Mouse (Mus musculus) spleen, postnatal 10 days (tissue): ENCODE data around the gene Ric1.
"Not testable (repeated sequence)": the region's sequence is repeated elsewhere in the genome, so short reads cannot be mapped to it uniquely, and the experiment has no call there.

Experiments
- DNase-seq, 2 experiments: peaks; one replicate each; pipeline ENCODE4 v3.0.0; 2021 to 2022; ENCODE audit warnings: low spot score in 2 of 2

Gene Ric1

DNA sequence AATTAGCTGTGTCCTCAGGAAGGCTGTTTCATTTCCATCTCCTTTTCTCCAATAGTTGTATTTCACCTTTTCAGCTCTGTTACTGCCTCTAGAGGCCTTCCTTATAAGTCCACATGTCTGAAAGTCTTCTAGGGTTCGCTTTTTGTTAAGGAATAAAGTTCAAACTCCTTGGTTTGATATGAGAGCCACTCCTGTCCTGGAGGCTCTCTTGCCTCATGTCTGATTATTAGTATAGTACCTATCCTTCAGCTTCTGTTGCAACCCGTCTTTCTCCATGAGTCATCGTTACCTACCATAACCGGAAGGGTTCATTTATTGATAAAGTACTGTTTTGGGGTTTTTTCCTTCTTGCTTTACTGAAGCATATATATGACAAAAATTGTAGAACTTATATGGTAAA lies 5.2 kb downstream of the Ric1 start:
- DNase-seq = no peak

DNA sequence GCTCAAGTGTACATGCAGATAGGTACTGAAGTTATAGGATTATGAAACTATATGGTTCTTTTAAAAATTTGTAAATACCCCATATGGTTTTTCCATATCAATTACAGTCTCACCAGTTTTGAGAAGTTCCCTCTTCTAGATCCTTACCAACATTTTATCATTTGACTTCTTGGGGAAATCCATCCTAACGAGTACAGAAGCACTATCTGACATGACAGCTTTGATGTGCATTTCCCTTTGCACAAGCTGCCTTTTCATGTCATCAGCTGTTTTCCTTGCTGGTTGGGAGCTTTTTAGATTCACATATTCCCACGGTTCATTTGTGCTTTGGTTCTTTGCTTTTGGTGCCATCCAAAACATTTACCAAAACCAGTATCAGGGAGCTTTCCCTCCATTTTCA lies 6.5 kb downstream of the Ric1 start:
- DNase-seq = no peak

DNA sequence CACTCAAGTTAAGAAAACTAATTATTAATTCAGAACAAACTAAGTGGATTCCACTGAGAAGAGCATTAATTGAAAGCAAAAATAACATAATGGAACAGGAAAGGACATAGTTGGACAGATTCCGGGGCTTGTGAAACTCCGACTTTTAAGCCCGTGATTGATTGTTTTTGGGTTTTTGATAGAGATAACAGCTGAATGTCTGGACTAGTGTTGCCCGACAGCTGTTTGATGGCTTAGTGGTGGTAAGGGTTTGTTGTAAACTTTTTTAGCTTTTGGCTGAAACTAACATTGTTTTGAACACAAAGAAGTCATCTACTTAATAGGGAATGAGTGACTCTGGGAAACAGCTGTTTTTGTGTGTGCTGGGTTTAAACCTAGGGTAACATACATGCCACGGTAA lies 11.9 kb downstream of the Ric1 start:
- DNase-seq = no peak

DNA sequence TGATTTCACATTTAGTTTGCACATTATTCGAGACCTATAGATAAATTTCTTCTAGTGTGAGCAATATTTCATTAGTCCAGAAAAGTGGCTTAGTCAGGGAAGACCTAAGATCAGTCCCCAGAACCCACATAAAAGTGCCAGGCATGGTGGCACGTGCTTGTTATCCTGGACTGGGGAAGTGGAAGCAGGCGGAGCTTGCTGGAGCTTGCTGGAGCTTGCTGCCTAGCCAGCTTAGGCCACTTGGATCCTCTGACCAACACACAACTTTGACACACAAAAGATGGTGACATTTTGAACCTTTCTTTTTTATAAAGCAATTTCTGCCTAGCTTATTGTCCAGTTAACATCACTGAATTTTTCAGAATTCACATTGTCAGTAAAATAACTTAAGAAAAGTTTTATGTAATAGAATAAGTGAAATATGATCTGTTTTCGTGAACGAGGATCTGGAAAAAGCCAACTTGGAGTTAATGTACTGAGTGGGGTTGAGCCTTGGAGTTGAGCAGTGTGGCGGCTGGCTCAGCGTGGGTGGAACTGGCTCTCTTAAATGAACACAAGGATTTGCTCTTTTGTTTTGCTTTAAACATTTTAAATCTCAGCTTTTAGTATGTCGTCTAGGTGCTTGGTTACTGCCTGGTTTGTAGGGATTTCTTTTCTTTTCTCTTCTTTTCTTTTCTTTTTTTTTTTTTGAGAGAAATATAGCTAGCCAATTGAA lies 20.3 kb downstream of the Ric1 start:
- no peak for DNase-seq

DNA sequence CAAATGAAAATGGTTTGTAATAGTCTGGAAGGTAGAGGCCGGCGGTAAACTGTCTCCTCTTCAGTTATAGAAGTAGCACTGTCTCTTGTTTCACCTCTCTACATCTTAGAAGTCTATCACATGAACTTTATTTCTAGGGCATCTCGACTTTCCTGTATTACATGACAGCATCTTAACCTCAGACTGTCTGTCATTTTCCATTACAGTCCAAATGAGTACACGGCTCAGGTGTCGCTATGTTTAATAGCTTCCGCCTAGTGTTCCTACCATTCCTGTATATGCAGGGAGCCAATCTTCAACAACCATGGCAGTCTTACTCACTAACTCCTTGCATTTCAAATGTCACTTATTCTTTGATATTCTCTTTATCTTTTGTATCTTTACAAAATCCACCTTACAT lies 21.9 kb downstream of the Ric1 start:
- DNase-seq = no peak

DNA sequence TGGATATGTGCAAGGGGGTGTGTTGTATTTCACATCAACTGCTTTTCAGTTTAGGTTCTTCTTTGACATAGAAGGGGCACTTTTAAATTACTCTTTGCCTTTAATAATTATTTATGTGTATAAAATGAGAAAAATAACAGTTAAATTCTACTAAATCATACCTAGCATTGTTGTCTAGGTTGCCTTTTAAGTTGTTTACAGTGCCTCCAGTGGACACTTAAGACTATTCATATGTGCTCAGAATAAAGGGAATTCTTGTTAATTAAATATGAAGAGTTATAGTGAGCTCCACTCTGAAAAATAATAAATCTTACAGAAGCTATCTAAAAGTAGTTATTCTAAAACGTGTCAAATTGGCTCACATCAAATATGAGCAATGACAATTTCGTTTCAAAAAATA lies 28.5 kb downstream of the Ric1 start:
- DNase-seq = no peak

DNA sequence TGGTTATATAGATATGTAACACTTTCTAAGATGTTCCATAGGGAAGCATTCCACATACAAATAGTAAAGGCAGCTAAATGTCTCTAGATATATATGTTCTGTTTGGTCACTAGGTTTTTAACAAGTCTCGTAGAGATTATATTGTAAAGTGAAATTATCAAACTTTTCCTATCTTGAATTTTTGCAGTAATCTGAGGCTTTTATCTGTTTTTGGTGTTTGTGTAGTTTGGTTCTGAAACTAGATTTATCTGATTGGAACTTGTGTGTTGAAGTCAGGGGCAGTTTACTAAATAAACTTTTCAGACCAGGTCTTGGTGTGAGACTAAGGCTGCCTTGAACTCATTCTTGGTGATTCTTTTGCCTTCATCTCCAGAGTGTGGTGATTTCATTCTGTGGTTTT lies 29.0 kb downstream of the Ric1 start:
- no peak for DNase-seq

DNA sequence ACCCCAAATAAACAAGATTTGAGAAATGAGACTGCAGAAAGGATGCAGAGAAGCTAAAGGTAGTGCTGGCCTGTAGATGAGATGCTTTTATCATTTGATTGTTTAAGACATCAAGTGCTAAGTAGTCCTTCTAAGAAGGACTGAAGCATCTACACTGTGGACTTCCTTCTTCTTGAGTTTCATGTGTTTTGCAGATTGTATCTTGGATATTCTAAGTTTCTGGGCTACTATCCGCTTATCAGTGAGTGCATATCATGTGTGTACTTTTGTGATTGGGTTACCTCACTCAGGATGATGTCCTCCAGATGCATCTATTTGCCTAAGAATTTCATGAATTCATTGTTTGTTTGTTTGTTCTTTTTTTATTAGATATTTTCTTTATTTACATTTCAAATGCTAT lies 29.9 kb downstream of the Ric1 start:
- DNase-seq = not testable (repeated sequence)

DNA sequence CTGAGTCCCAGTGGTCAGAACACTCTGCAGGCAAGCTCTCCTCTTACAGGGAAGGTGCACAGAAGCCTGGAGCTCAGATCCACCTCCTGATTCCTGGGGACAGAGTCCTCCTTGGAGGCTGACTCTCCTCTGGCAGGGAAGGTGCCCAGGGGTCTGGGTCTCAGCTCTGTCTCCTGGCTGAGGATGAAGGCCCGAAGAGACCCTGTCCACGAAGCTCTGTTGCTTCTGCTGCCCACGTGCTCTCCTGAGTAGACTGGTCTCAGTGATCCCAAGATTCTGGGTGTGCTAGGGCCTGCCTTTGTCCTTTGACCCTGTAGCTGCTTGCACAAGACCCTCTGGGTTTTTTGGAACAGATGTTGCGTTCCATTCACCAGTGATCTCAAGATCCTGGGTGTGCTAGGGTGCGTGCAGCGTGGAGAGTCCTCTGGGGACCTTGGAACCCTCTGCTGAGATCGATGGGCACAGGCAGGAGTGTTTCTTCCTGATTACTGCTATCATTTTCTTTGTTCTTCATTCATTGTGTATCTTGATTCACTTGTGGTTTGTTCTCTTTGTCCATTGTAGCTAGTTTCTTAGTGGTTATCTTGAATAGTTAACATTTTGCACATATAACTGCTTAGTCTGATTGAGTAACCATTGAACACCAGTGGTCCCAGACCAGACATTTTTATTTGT lies 35.2 kb downstream of the Ric1 start:
- not testable (repeated sequence) for DNase-seq

DNA sequence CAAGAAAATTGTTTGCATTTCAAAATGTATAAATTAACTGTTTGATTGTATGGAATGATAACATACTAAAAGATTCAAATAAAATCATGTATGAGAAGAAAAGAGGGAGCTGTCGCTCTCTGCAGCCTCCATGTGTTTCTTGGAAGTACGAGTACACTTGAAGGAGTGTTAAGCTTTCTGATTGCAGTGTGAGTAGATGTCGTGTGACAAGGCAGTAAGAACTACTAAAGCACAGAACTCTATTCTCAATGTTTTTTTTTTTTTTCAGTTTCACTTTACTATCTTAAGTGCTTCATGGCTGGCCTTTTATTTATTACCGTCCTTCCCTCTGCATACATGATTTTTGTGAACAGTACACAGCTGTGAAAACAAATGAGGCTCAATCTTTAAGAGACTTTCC lies 40.1 kb downstream of the Ric1 start:
- DNase-seq = no peak

DNA sequence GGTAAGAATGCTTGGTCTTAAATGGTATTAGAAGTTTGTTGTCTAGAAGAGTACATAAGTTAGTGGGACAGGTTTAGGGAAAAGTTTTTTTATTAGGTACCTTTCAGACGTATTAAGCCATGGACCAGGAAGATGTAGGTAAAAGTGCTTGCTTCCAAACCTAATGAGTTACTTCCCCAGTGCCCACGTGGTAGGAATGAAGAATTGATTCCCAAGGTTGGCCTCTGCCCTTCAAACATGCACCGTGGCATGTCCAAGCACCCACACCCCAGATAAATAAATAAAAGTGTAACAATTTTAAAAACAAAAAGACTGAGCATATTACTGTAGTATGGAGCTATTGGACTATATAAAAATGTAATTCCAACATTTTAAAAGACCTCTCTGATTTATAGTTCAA lies 40.5 kb downstream of the Ric1 start:
- no peak for DNase-seq

DNA sequence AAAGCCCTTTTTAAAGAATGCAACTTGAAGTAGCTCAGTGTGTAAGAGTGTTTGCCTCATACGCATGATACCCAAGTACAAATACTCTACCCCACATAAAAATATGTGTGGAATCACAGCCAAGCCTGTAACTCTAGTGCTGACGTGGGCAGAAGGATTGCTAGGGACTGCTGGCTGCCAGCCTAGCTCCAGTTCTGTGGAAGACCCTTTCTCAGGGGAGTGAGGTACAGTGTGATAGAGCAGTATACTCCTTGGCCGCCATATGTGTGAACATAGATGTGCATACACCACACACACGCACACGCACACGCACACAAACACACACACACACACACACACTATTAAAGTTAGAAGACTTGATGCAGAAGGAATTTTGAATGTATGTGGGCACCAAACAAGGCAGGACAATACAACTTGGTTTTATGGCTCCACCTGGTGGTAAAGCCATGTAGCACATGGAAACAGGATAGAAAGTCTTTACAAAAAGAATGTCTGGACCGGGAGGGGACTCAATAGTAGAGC lies 41.2 kb downstream of the Ric1 start:
- DNase-seq = peak; percentile 26 to 64

DNA sequence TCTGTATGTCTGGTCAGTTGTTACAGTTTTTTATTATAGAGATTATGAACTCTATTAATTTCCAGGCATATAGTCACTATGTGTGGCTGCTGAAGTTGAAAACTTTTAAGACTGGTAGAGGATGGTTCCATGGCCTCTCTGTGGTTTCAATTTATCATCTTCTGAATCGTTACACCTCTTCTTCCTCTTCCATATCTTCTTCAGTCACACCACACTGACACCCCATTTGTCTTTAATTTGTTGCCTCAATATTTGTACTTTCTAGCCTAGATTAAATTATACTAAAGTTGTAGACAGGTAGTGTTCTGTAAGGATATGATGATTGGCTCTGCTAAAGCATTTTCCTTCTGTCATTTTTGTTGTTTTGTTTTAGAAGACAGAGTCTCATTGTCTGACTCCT lies 44.4 kb downstream of the Ric1 start:
- no peak for DNase-seq

DNA sequence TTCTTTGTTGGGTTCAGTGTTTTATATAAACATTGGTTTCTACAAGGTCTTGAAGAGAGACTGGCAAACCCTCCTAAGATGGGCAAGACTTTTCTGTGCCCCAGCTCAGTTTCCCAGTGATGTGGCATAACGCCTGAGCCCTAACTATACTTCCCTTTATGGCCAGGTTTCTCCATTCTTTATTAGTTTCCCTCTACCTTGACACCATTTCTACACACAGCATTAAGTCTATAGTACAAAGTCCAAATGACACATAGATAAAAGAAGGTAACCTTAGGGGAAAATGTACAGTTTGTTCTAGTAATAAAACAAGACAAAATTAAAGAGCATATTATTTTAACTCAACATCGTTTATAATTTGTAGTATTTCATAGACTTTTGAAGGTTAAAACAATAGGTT lies 60.4 kb downstream of the Ric1 start:
- DNase-seq = no peak

DNA sequence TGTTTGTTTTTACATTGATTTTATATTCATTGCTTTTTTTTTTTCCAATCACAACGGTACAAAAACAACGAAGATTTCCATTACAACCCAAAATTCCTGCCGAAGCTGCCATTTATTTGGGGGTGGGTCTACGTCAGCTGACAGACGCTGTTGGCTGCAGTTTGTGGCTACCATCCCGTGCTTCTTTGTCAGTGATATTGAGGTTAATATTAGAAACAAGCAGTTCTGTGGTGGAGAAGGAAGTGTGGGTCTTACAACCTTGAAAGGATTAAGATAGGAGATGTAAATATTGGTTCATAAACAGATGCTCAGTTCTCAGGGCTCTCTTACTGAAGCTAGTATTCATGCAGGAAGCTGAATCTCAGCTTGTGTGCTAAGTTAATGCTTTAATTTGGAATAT lies 61.7 kb downstream of the Ric1 start:
- DNase-seq = no peak

DNA sequence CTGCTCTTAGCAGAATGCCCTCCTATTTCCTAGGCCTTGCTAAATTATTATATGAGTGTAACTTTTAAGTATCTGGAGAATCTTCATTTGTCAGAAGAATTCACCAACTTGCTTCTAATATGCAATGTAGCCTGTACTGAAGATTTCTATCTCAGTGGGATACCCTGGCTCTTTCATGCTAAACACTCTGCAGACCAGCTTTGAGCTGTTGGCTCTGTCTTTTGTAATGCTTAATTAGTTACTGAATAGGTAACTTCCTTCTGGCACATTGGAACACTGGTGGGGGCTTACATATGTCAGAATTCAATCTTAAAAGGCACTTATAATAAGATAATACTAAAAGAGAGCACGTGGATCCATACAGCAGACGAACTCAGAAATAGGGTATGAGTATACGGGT lies 71.7 kb downstream of the Ric1 start:
- not testable (repeated sequence) for DNase-seq

DNA sequence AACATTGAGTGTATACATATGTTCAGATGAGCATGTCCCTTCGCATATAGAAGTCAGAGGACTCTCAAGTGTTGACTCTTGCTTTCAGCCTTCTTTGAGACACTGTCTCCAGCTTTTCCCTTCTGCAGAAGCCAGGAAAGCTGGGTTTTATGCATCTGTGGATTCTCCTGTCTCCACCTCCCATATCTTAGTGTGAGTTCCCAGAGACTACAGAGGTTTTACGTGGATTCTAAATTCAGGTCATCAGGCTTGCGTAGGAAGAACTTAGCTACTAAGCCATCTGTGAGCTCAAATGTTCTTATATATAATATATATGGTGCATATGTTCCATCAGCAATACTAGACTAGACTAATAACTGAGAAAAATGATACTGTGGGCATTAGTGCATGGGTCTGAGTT lies 74.2 kb downstream of the Ric1 start:
- no peak for DNase-seq

DNA sequence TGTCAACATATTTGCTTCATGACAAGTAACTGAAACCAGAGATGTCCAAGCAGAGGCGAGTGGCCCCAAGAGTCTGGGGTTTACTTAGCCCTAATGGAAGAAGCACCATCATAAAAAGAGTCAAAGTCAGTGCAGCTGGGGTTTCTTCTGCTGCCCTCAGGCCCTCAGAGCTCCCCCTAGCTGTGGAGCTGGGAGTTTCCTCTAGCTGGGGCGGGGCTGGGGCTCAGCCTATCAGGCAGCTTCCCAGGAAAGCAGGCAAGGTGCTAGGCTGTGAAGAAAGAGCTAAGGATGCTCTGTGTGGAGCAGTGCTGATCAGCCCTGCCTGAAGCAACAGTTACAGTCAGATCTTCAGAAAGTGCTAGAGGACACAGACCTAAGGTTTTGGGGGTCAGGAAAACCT lies 74.9 kb downstream of the Ric1 start:
- peak in 1 of 2 experiments; percentile 39 for DNase-seq

DNA sequence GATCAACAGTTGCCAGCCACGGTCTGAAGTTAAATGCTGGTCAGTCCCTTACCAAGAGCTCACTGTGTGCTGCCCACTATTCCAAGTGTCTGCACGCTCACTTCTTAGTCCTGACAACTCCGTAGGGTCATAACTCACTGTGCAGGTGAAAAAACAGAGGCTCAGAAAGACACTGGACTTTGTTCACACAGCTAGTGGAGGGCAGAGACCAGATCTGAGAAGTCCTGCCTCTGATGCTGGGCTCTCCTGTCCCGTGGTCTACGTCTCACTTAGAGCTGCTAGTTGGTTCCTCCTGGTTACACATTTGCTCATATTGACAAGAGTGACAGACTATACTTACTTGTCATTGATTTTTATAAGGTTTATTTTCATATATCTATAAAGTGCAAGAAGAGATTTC lies 76.9 kb downstream of the Ric1 start:
- DNase-seq = no peak

DNA sequence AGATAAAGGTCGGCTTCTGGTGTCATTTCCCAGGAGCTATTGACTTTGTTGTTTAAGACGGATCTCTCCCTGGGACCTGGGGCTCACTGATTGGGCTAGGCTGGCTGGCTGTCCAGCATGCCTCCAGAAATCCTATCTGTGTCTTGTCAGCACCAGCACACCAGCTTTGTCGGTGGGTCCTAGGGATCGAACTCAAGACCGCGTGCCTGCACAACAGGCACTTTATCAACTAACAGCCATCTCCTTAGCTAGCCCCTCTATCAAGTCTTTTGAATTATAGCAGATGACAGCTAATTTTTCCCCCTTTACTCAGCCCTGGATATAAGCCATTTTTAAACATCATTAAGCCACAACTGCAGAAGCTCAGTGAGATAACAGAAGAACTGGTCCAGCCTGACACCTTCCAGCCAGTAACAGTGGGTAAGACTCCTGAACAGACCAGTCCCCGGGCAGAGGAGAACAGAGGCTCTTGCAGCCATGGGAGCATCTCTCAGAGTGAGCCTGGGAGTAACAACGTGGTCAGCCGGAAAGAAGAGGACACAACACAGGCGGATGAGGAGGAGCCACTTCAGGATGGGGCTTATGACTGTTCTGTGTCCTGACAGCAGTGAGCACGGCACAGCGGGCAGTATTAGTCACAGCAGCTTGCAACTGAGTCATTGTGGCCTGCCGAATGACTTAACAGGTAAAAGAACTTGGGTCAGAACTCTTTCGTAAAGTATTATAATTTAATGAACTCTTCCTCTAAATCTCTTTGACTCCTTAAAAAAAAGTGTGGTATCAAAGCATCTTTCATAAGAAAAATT lies 81.7 kb downstream of the Ric1 start:
- DNase-seq = no peak

DNA sequence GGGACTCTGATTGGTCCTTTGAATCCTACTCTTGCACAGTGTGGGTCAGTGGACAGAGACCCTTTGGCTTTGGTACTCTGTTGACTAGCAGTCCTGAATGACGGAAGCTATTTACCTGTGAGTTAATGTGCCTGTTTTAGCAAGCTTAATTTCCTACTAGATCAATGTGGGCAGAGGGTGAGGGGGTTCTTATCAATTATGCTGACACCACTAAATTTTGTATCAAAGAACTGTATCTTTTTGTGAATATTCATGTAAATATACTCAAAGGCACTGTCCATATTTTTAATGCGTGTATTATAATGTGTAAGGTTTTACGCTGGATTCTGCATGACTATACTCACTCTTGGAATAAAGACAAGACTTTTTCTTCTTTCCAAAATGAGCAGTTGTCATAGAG lies 82.6 kb downstream of the Ric1 start:
- DNase-seq = no peak

DNA sequence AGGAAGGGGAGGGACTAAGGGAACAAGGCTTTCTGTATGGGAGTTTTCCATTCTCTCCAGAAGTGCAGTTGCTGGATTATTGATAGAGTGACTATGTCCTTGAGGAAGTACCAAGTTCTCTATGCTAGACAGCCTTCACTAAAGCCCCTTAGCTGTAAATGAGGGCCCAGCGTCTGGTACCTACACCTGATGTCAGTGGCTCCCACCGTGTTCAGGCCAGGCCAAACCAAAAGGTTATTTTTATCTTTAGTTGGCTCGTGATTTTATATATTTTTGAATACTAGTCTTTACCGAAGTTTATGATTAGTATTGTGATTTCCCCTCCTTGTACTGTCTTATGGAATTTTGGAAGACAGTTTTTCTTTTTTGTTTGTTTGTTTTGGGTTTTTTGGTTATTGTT lies 85.4 kb downstream of the Ric1 start:
- no peak for DNase-seq

DNA sequence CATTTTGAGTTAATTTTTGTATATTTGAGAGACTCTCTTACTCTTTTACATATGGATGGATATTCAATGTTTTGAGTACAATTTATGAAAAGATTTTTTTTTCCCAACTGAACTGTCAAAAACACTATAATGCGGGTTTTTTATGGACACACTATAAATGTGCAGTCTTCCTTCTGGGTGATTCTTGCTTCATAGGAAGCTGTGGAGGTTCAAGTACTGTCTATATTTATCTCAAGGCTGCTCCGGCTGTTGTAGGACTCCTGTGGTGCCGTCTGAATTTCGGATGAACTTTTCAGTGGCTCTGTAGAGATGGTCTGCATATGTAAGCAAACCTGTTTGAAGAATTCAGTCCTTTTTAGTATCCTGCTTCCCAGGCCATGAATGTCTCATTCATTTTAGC lies 86.1 kb downstream of the Ric1 start:
- no peak for DNase-seq
